Mouse (Mus musculus) midbrain, embryonic 15.5 days (tissue): ENCODE results near the gene Notch1. TPM values are rescaled to one million over a fixed set of nuclear protein-coding genes. Genes with fewer than 3 reads are reported as not detected.

Source experiments
- ATAC-seq: fragments of 200-750 bp; cut with Nextera tagmentation; replicated peaks from 2 replicates; pipeline ENCODE4 v1.8.0; 2017; ENCODE audit warnings: moderate TSS enrichment
- H3K27ac ChIP-seq: fragments of 300-500 bp; sonication (generic); 2 replicates; pipeline ENCODE4 v1.5.1; 2015; ENCODE audit warnings: mild to moderate bottlenecking, inconsistent platforms
- H3K27me3 ChIP-seq: fragments of 300-500 bp; sonication (generic); replicated peaks from 2 replicates; pipeline ENCODE4 v1.6.1; 2015; ENCODE audit warnings: inconsistent platforms
- H3K36me3 ChIP-seq: fragments of 300-500 bp; sonication (generic); replicated peaks from 2 replicates; pipeline ENCODE4 v1.6.1; 2015; ENCODE audit warnings: inconsistent platforms
- H3K4me1 ChIP-seq: fragments of 300-500 bp; sonication (generic); 2 replicates; pipeline ENCODE4 v1.6.1; 2015; ENCODE audit warnings: inconsistent platforms
- H3K4me2 ChIP-seq: fragments of 300-500 bp; sonication (generic); 2 replicates; pipeline ENCODE4 v1.6.1; 2015; ENCODE audit warnings: inconsistent platforms, mild to moderate bottlenecking, moderate library complexity
- H3K4me3 ChIP-seq: fragments of 300-500 bp; sonication (generic); 2 replicates; pipeline ENCODE4 v1.5.1; 2015; ENCODE audit warnings: mild to moderate bottlenecking, inconsistent platforms
- H3K9ac ChIP-seq: fragments of 300-500 bp; sonication (generic); 2 replicates; pipeline ENCODE4 v1.6.1; 2015; ENCODE audit warnings: mild to moderate bottlenecking, inconsistent platforms
- H3K9me3 ChIP-seq: fragments of 300-500 bp; sonication (generic); 2 replicates; pipeline ENCODE4 v1.6.1; 2016; ENCODE audit warnings: inconsistent platforms
- WGBS: fragments of 180-500 bp; shearing (Covaris S2); methylation state at CpG from one replicate; pipeline ENCODE4 v1.1.7; 2015; ENCODE audit warnings: mixed read lengths; 5-methylcytosine and 5-hydroxymethylcytosine counted together
- polyA plus RNA-seq: library from polyadenylated mRNA; unstranded; fragments of >200 nt; fragmentation: Nextera tagmentation; extraction: Ambion mirVana; gene quantifications from 2 replicates; pipeline ENCODE4 v1.2.1, GENCODE M21; 2015

Notch1 gene
- polyA plus RNA-seq, 1 experiment from 2014 or later: 15.6 TPM

DNA sequence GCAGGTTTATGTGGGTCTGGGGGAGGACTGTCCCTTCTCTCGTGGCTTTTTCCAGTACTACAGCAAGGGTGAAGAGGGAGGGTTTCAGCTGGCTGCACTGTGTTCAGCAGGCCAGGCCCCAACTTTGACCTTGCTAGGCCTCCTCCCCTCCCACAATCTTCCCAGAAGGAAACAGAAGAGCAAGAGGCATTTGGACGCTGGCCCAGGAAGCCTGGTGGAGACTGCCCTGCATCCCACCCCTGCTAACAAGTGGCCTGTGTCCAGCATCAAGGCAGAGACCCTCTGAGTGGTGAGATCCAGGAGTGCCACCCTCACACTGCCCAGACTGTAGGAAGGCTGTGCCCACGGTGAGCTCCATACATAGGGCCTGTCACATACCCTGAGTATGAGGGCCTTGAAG is 27.8 kb upstream of the Notch1 start:
- ATAC-seq: no peak
- peaks cover 20% of the 10 kb centered on the region for H3K4me1 ChIP-seq
- H3K4me2 ChIP-seq: no peak overlapping the region
- H3K4me3 ChIP-seq: no peak overlapping the region
- 83% methylated on average over 3 of the region's 3 CpGs for WGBS
- H3K9me3 ChIP-seq: no peaks in the 10 kb centered on the region
- no peaks in the 10 kb centered on the region for H3K36me3 ChIP-seq
- H3K9ac ChIP-seq: no peak overlapping the region
- H3K27ac ChIP-seq: no peak overlapping the region
- no peaks in the 10 kb centered on the region for H3K27me3 ChIP-seq

DNA sequence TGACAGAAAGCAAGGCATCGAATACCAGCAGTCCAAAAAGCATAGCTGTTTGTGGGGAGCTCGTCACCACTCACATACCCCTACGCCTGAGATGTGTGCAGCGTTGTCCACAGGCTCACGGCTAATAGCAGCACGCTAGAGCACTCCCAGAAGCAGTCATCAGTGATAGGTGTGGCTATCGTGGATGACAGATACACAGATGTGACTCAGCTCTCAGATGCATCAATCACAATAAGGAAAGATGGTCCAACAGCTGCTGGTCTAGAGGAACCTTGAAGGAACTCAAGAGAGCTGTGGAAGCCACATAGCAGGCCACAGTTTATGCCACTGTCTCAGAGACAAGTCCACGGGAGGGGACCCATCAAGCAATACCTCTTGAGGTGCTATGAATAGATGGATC is 27.3 kb upstream of the Notch1 start:
- no peaks in the 10 kb centered on the region for H3K9me3 ChIP-seq
- no peak overlapping the region for H3K4me2 ChIP-seq
- peaks cover 20% of the 10 kb centered on the region for H3K4me1 ChIP-seq
- H3K27me3 ChIP-seq: no peaks in the 10 kb centered on the region
- H3K4me3 ChIP-seq: no peak overlapping the region
- 91% methylated on average over 8 of the region's 8 CpGs for WGBS
- H3K27ac ChIP-seq: no peak overlapping the region
- no peak for ATAC-seq
- no peaks in the 10 kb centered on the region for H3K36me3 ChIP-seq
- H3K9ac ChIP-seq: no peak overlapping the region

- H3K27ac ChIP-seq: no peak overlapping the region
- H3K4me3 ChIP-seq: no peak overlapping the region
- ATAC-seq: no peak
- 73% methylated on average over 4 of the region's 4 CpGs for WGBS
- peaks cover 20% of the 10 kb centered on the region for H3K4me1 ChIP-seq
- no peak overlapping the region for H3K4me2 ChIP-seq
- no peak overlapping the region for H3K9ac ChIP-seq
- H3K36me3 ChIP-seq: no peaks in the 10 kb centered on the region
- no peaks in the 10 kb centered on the region for H3K9me3 ChIP-seq
- no peaks in the 10 kb centered on the region for H3K27me3 ChIP-seq
These were observed 26.7 kb upstream of the Notch1 start for GRCm38 (mm10) chr2:26543155-26543554.

DNA sequence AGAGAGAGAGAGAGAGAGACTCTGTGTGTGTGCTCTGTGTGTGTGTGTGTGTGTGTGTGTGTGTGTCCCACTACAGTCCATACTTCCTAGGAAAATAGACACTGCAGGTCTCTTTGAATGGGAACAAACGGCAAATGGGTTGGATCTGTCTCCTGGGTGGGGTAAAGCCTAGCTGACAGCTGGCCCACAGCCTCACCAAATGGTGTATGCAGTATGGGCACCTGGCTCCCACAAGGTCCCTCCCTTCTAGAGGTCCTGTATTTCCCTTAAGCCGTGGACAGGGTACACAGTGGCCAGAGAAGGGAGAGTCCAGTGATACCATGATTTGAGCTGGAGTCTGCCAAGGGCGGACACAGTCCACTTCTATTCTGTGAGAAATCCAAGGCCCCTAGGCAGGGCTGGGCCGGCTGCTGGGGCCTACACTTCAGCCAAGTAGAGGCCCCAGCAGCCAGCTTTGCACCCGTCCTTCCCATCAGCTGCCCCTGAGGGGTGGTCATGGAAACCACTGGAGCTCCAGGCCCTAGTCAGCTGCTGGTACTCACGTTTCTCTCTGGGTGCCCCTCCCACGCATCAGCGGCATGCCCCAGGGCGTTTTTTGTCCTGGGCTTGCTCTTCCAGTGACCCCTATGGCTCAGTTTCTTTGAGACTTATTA is 24.9 kb upstream of the Notch1 start:
- no peak overlapping the region for H3K4me3 ChIP-seq

GRCm38 (mm10) chr2:26540721-26541120 is 24.3 kb upstream of the Notch1 start:
- 0 out of 2 replicates have a peak, but pooled peaks have one; percentile 27 for ATAC-seq
- no peaks in the 10 kb centered on the region for H3K36me3 ChIP-seq
- H3K9me3 ChIP-seq: no peaks in the 10 kb centered on the region
- no peak overlapping the region for H3K4me2 ChIP-seq
- WGBS: 25% methylated on average over 7 of the region's 7 CpGs
- H3K27me3 ChIP-seq: no peaks in the 10 kb centered on the region
- H3K4me3 ChIP-seq: no peak overlapping the region
- H3K27ac ChIP-seq: 0 out of 2 replicates have a peak overlapping the region, but pooled peaks have one; percentile 8
- peaks cover 14% of the 10 kb centered on the region for H3K4me1 ChIP-seq
- 0 out of 2 replicates have a peak overlapping the region, but pooled peaks have one; percentile 3 for H3K9ac ChIP-seq

More for the DNA sequence above, 24.9 kb upstream of the Notch1 start:
- 28% methylated on average over 9 of the region's 9 CpGs for WGBS
- Histone ChIP-seq H3K27ac (0 out of 2 replicates have a peak overlapping the region, but pooled peaks have one; percentile 15), H3K27me3 (no peaks in the 10 kb centered on the region), H3K36me3 (no peaks in the 10 kb centered on the region), H3K9ac (no peak overlapping the region), H3K9me3 (no peaks in the 10 kb centered on the region), H3K4me2 (no peak overlapping the region), H3K4me1 (peaks cover 14% of the 10 kb centered on the region)
- ATAC-seq: no peak; the same call in 1 of the 2 replicates

DNA sequence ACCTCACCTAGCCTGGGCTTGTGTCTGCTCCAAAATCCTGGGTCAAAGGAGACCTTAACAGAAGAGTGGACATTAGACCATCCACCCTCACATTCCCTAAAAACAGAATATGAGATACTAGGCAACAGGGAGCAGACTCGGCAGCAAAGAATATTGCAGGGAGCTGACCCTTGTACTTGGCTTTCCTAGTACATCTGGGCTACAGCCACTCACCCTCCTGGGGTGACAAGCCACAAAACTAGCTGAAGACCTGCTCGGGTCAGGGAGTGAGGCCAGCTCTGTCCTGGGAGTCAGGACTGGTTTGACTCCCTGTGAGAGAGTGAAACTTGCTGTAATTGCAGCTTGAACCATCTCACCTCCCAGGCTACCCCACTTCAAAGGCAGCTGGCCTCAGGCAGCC is 23.1 kb upstream of the Notch1 start:
- no peak overlapping the region for H3K4me3 ChIP-seq
- 67% methylated on average over 2 of the region's 2 CpGs for WGBS
- H3K36me3 ChIP-seq: no peaks in the 10 kb centered on the region
- no peak overlapping the region for H3K4me2 ChIP-seq
- H3K27ac ChIP-seq: no peak overlapping the region
- H3K27me3 ChIP-seq: no peaks in the 10 kb centered on the region
- H3K4me1 ChIP-seq: peaks cover 14% of the 10 kb centered on the region
- no peak overlapping the region for H3K9ac ChIP-seq
- no peaks in the 10 kb centered on the region for H3K9me3 ChIP-seq
- ATAC-seq: no peak

DNA sequence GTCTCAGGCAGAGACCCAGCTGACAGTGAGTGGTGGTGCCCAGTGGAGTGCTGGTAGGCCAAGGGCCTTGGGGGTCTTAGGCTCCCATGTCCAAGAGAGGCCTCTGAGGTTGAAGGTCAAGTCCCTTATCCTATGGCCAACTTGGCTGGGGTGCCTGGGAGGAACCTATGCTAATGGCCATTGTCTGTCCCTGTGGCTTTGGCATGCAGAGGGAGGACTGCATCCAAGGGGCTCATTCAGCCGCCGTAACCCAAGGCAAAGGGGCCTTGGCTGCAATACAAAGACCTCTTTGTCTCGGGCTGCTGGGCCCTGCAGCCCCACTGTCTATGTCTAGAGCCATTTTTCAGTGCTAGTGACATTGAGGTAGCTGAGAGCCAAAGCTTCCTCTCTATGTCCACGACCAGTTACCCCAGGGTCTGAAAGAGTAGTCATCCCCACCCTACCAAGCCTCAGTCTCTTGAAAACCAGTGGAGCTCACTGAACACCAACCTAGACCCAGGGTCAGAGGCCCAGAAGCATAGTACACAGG is 19.1 kb upstream of the Notch1 start:
- peaks cover 12% of the 10 kb centered on the region for H3K4me1 ChIP-seq
- no peaks in the 10 kb centered on the region for H3K27me3 ChIP-seq
- H3K9me3 ChIP-seq: no peaks in the 10 kb centered on the region
- WGBS: 10% methylated on average over 4 of the region's 4 CpGs
- H3K27ac ChIP-seq: peak overlapping the region; percentile 45
- H3K9ac ChIP-seq: no peak overlapping the region
- H3K36me3 ChIP-seq: no peaks in the 10 kb centered on the region
- no peak overlapping the region for H3K4me3 ChIP-seq
- no peak overlapping the region for H3K4me2 ChIP-seq
- 0 out of 2 replicates have a peak, but pooled peaks have one; percentile 68 for ATAC-seq

GRCm38 (mm10) chr2:26534616-26535015 is 18.2 kb upstream of the Notch1 start:
- peaks cover 8% of the 10 kb centered on the region; the same call in 1 of the 2 replicates for H3K4me1 ChIP-seq
- 66% methylated on average over 2 of the region's 2 CpGs for WGBS
- peak overlapping the region; percentile 45; the same call in 1 of the 2 replicates for H3K27ac ChIP-seq
- no peaks in the 10 kb centered on the region for H3K9me3 ChIP-seq
- H3K27me3 ChIP-seq: no peaks in the 10 kb centered on the region
- H3K4me3 ChIP-seq: no peak overlapping the region
- H3K36me3 ChIP-seq: no peaks in the 10 kb centered on the region
- no peak for ATAC-seq
- no peak overlapping the region for H3K4me2 ChIP-seq
- no peak overlapping the region for H3K9ac ChIP-seq

DNA sequence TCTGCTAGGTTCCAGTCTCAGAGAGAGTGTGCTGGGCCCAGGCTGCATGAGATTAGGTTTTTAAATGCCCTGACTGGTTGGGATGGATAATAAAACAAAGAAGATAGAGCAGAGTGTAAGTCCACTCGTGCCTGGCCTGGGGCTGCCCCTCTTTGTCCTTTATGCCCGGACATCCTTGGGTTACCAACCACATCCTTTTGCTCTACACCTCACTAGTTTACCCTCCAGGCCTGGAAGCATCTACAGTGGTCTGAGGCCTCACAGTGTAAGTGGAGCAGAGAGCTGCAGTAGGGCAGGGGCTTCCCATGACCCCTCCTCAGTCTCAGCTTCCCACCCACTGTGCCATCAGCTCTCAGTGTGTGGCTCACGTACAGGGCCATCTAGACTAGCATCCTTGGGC is 17.7 kb upstream of the Notch1 start:
- Histone ChIP-seq H3K36me3 (no peaks in the 10 kb centered on the region), H3K4me2 (no peak overlapping the region), H3K9ac (no peak overlapping the region), H3K9me3 (no peaks in the 10 kb centered on the region), H3K27ac (peak overlapping the region; percentile 73), H3K4me1 (peaks cover 8% of the 10 kb centered on the region; the same call in 1 of the 2 replicates), H3K4me3 (no peak overlapping the region), H3K27me3 (no peaks in the 10 kb centered on the region)
- no peak for ATAC-seq
- 55% methylated on average over 3 of the region's 3 CpGs for WGBS

DNA sequence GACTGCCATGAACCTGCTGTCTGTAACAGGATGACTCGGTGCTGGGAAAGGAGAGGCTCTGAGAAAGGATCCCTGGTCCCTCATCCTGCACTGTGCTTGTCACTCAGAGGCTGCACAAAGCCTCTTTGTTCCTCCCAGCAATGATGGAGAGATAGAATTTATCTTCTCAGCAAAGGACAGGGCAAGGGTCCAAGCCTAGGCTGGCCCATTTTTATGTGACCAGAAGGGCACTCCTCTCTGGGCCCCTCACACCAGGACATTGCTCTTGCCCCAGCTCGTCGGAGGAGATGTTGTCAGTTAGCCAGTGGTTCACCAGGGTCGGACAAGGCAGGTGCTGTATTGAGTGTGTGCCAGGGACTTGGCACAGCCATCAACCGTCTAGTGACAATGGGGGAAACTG is 16.8 kb upstream of the Notch1 start:
- 11% methylated on average over 5 of the region's 5 CpGs for WGBS
- no peak overlapping the region for H3K9ac ChIP-seq
- H3K27ac ChIP-seq: peak overlapping the region; percentile 73
- peaks cover 8% of the 10 kb centered on the region; the same call in 1 of the 2 replicates for H3K4me1 ChIP-seq
- H3K4me3 ChIP-seq: no peak overlapping the region
- H3K27me3 ChIP-seq: no peaks in the 10 kb centered on the region
- ATAC-seq: 0 out of 2 replicates have a peak, but pooled peaks have one; percentile 47
- no peaks in the 10 kb centered on the region for H3K9me3 ChIP-seq
- no peaks in the 10 kb centered on the region for H3K36me3 ChIP-seq
- H3K4me2 ChIP-seq: no peak overlapping the region

- no peak for ATAC-seq
- peaks cover 8% of the 10 kb centered on the region; the same call in 1 of the 2 replicates for H3K4me1 ChIP-seq
- H3K9ac ChIP-seq: no peak overlapping the region
- no peaks in the 10 kb centered on the region for H3K27me3 ChIP-seq
- H3K9me3 ChIP-seq: no peaks in the 10 kb centered on the region
- H3K4me2 ChIP-seq: no peak overlapping the region
- no peaks in the 10 kb centered on the region for H3K36me3 ChIP-seq
- 68% methylated on average over 6 of the region's 6 CpGs for WGBS
- no peak overlapping the region for H3K27ac ChIP-seq
- H3K4me3 ChIP-seq: no peak overlapping the region
These were observed 15.4 kb upstream of the Notch1 start for GRCm38 (mm10) chr2:26531829-26532228.

DNA sequence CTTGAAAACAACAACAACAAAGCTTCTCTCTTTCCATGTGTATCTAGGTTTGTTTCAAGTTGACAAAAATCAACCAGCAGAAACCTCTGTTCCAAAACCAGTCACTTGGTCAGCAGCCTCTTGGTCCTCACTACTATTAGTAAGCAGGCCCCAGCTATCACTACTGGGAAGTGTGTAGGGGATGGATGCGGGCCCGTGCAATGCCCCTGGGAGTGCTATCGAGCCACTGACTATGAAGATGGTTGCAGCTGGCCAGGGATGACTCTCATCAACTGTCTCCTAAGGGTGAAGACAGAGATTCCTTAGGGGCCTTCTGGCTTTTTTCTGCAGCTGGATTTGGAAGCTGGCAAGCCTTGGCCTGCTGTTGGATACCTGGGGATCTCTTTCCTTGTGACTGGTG is 13.4 kb upstream of the Notch1 start:
- Histone ChIP-seq H3K27me3 (no peaks in the 10 kb centered on the region), H3K9ac (no peak overlapping the region), H3K9me3 (no peaks in the 10 kb centered on the region), H3K4me2 (no peak overlapping the region), H3K27ac (no peak overlapping the region), H3K36me3 (no peaks in the 10 kb centered on the region), H3K4me1 (peaks cover 8% of the 10 kb centered on the region; the same call in 1 of the 2 replicates), H3K4me3 (no peak overlapping the region)
- ATAC-seq: no peak
- WGBS: 79% methylated on average over 3 of the region's 3 CpGs
